Mouse (Mus musculus): ENCODE measurements at regions not wholly inside any gene's neighbourhood (a gene's known extent, or its start where the extent isn't known, plus 50 kb on each side); places are given as distances from the start of the nearest gene placed in this dataset.

DNA sequence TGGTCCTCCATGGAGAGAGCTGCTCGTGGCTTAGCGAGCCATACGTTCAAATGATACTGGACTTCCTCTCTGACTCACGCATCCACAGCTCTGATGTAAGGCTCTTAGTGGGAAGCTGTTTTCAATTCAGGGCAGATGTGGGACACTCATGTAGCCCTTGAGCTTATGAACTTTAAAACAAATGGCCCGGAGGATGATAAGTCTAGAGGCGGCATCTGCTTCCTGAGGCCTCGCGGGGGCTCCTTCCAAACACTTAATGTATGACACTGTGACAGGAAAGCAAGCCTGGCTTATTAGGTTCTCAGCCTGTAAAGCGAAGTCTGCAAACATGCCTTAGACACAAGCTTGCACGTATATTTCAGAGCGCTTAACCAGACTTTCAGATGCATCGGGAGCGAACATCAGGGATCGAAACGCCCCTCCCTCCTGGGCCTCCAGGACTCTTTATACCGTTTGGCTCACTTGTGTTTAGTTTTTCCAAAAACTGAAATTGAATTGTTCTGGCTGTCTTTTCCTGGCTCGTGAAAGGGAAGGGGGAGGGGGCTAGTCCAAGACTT, 59.4 kb upstream of the Sash1 start:
- DNase-seq (ENCODE audit: low spot score), result no peak

- DNase-seq (ENCODE audit: low spot score), result no peak
These were observed 58.7 kb upstream of the Sash1 start for GRCm38 (mm10) chr10:8944586-8944985.

DNA sequence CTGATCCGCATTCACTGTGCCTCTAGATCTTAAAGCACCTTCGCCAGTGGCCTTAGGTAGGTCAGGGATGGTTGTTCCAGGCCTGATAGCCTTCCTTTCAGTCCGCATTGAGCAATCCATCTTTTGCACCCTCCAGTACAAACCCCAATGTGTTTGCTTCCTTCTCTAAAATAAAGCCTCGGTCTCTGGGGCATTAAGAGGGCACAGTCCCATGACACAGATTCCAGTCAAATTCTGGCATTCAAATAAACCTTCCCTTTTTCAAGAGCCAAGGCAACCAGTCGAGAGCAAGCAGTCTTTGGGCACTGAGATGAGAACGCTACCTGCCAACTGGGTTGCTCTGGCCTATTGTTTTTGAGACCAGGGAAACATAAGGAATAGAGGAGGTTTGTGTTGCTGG, 57.8 kb upstream of the Sash1 start:
- no peak for DNase-seq (ENCODE audit: low spot score)

- no peak for DNase-seq (ENCODE audit: low spot score)
These were observed 57.1 kb upstream of the Sash1 start for GRCm38 (mm10) chr10:8942967-8943471.

DNA sequence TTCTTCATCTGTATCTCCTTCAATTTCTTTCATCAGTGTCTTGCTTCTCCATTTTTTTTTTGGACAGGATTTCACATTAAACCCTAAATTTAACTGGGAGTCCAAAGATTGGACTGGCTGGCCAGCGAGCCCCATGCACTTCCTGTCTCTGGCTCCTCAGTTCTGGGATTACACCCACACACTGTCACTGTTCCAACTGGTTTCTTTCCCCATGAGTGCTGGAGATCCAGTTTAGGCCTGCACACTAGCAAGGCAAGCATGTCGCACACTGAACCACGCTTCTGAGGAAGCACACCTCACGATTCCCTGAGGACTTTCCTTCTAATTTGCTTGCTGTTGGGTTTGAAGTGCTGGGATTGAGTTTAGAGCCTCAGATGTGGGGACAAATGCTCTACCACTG, 50.5 kb upstream of the Sash1 start:
- DNase-seq (ENCODE audit: low spot score), result no peak
